Mouse (Mus musculus) adrenal gland, adult 8-10 months (tissue): ENCODE measurements at regions not wholly inside any gene's neighbourhood (a gene's known extent, or its start where the extent isn't known, plus 50 kb on each side); places are given as distances from the start of the nearest gene placed in this dataset.

Experiments
- DNase-seq: peaks from one replicate; pipeline ENCODE4 v3.0.0; 2022

DNA sequence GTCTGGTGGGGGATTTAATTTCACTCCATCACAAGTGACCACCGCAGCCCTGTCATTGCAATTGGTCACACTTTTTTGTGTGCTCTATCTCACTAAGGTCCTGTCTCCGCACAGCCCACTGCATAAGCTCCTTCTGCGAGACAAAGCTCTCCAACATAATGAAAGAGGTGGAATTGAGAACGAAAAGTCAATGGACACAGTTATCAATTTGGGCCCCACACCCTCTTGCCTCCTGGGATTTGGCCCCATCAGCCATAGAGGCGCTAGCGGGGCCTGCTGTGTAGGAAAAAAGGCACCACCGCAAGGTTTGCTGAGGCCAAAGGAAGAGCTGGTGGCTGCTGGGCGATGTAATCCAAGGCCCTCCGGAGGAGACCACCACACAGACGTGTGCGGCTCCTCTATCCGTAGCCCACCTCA is 386.3 kb upstream of the Nr2f2 start:
- no peak for DNase-seq

DNA sequence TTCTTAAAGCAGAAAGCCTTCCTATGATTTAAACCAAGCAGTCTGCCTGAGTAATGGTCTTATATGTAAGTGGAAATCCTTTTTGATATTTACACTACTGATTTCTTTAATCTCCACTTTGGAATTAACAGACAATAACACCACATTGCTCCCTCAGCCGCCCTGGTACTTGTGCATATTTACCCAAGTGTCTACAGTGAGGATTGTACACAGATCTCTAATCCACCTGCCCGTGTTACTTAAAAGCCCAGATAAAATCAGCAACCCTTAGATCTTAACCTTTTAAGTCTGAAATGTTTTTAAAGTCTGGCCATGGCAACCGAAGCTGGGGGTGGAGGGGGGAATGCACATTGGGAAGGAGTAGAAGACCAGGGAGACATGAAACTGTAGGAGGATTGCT is 382.3 kb upstream of the Nr2f2 start:
- no peak for DNase-seq

DNA sequence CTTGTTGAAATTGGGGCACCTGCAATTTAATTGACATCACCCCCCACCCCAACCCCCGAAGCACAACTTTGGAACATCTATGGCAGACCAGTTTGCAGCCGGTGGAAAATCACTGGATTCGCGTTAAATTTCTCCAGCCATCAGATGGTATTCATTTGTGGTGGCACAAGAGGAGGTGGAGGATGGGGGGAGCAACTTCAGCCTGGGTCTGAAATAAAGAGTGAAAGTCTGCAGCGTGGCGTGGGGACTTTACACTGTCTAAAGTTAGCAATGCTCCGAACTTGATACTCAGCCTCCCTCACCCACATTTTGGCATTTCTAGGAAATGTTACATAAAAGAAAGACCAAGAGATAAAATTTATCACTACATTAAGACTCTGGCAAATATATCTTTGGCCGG is 381.8 kb upstream of the Nr2f2 start:
- DNase-seq: no peak

DNA sequence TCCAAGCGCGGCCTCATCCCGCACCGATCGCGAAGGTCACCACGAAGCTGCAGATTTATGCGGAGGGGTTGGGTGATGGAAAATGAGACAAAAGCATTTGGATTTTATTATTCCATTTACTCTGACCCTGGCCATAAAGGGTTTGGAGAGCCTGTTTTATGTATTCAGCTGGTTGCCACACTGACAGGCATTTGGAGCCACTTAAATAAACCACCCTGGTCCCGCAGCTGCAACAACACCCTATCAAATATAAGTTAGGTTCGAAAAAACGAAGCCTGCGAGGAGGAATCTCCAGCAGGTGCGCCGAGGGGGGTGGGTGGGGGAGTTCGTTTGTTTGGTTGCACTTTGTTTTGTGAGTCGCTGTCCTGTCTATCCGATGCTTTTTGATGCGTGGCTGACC is 377.8 kb upstream of the Nr2f2 start:
- no peak for DNase-seq

DNA sequence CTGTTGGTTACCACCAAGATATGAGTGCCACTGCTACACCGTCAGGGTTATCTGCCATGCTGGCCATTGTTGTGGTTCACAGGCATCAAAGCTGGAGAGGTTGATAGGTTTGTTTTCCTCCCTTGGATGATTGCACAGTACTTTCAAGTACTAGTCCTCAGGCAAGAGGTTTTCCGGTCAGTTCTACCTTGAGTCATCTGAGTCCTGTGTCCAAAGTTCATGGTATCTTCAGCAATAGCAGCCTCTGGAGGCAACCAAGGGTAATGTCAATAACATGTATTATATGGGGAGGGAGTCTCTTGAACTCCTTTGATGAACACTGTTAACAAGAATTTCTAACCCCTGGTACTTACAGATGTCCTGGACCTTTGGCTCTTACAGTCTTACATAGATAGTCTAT is 369.1 kb upstream of the Nr2f2 start:
- DNase-seq: no peak

DNA sequence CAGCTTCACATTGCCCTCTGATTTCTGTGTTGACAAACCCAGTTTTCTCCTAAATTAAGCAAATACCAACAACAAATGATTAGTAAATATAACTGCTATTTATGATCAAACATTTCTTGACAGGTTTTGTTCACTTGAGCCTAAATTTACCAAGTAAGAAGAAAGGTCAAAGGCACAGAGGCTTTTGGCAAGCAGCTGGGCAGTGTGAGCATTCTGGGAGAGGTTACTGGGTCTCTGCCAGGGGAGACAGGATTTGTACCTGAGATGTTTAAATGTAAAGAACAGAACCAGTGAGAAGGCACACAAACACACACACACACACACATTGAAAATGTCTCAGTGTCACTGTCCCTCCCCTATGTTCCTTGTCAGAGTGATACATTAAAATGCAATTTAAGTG is 367.0 kb upstream of the Nr2f2 start:
- DNase-seq: no peak

DNA sequence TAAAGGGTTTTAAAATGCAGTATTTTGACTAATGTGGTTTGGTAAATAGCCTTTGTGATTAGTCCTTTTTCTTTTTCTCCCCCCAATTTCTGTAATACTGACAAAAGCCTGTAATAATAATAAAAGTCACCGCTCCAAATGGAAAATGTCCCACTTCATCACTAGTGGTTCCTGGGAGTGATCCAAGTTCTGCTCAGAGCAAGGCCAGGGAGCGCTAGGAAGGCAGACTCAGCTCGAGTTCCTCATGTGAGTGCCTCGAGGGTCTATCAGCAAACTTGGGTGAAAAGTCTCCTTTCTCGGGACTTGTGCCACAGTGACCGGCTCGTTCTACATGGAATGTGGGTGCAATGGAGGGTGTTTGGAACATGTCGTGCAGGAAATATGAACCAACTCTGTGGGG is 363.4 kb upstream of the Nr2f2 start:
- DNase-seq: no peak

DNA sequence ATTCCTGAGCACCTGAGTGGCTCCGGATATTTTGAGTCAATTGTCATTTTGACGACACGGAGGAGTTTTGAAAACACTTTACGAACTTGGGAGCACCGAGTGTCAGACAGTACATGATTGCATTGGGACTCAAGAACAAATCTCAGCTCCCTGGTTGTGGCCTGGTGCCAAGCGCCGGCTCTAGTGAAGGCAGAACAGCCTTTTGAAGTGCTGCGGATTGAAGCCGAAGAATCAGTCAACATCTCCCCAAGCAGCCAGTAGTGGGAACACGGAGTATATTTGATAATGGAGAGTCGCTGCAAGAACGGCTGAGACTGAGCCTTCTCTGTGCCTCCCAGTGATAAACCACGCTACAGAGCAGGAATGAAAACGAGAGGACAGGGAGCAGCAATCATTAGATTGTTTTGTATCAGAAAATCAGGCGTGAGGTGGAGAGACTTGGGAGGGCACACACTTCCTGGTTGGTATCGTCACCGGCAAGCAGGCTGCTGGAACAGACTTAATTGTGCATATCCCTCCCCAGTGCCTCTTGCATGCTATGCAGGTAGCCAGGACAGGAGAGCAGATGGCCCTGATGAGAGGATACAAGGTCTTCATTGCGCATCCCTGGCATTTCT is 351.7 kb upstream of the Nr2f2 start:
- peak; percentile 11 for DNase-seq

DNA sequence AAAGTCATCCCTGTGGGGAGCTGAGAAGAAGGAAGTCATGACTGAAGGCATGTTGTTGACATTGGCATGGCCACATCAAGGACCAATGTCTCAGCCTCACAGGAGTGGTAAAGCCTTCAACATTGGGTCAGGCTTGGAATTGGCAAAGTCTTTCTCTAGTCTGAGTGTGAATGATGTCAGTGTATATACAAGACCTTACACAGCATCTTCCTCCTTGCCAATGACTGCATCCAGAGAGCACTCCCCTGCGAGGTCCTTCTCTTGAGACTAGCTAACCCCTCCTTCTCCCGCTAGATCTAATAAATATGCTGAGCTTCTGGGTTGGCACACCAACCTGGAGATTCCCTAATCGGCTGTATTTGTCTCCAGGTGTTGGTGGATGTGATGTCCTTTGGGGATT is 351.1 kb upstream of the Nr2f2 start:
- DNase-seq: no peak

DNA sequence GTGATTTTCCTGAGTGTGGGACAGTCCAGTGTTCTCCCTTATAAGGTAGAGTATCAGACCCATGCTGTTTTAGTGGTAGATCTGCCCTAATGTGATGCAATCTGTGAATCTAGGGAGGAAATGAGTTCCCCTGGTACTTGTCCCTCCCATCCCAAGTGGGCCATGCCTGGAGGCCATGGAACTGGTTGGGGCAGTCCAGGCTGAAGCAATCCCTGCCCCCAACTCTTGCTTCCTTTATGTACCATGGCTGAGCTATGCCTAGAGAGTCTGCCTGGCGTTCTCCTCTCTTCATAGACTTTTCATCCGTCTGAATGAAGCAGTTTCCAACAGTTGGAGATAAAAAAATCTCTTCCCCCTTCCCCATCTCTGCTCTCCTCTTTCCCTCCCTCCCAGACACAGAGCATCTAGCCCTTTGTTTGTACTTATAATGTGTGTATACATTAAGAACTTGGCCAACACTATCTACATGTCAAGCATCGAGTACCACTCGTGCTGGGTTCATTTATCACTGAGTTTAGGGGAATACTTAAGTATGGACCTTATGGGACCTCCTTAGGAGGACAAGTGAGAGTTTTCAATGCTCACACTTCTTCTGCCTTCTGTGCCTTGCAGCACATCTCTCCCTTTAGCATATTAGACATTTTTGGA is 350.4 kb upstream of the Nr2f2 start:
- DNase-seq: no peak

DNA sequence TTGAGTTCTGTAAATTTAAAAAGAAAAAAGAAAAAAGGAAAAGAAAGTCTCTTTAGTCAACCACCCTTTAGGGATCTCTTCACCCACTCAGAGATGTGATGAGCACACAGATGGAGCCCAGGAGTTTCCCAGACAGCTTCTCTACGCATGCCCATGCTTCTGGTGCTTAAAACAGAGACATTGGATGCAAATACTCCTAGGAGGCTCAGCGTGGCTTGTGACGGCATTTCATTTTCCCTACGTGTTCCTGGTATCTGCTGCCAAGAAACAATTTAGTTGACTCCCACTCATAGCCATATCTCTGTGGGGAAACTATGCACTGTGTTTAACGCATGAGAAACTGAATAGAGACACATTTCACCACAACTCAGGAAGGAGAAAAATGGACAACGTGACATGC is 345.6 kb upstream of the Nr2f2 start:
- no peak for DNase-seq

DNA sequence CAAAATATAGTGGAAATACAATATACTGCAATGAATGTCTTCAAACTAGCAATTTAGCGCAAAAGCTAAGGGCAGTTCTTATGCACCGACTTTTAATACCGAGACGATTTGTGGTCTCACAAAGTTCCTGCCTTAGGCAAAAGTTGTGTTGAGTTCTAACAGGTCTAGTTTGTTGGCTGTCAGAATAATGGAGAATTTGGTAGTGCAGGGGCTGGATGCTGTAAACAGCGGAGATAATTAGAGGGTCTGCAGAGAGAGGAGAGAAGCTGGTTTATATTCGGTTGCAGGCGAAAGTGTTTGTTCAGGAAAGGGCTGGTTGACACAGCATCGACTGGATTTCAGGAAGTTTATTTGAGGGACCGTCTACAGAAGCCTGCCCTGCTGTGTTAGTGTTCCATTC is 339.7 kb upstream of the Nr2f2 start:
- DNase-seq: no peak

DNA sequence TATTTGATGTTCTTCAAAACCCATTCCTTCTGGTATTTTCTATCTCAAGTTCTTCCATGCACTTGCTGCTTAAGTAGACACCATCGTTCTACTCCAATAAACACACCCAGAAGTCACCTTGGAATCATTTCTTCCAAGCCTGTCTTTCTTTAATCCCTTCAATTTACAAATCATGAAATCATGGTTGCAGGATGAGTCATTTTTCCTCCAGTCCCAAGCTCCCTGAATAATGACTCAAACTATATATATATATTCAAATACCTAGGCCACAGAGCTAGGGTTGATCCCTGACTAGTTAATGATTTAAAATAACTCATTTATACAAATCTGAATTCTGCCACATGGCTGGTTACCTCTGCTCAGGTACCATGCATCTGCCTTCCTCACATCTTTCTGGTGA is 337.2 kb upstream of the Nr2f2 start:
- DNase-seq: no peak

DNA sequence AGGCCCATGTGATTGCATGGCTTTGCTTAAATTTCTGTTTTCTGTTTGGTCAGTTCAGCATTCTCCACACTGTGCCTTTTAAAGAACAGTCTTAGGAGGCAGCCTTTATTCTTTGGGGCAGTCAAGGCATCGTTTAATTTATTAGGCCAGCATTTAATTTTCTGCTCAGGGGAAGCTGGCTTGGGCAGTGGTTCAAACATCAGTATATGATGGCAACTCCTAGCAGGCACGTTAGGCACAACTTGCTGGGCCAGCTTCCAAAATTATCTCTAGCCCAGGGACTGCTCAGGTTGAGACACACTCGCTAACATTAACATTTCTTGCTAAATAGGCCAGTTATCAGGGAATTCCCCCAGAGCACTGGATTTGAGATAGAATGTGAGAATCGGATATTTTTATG is 333.9 kb upstream of the Nr2f2 start:
- no peak for DNase-seq

DNA sequence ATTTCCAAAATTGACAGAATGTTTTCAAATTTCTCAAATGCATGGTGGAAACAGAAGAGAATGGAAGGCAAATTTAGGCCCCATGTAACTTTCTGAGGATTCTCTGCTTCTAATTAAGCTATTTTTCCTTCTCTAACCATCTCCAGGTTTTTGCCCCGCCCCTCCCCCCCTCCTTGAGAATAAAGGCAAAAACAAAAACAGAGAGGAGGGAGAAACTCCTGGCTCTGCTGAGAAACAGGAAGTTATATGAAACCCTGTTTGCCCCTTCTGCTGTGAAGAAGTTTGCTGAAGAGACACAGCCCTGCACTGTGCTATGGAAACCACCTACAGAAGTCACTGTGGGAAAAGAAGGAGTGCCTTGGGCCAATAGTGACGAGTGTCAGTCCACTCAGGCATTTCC is 332.9 kb upstream of the Nr2f2 start:
- DNase-seq: no peak

DNA sequence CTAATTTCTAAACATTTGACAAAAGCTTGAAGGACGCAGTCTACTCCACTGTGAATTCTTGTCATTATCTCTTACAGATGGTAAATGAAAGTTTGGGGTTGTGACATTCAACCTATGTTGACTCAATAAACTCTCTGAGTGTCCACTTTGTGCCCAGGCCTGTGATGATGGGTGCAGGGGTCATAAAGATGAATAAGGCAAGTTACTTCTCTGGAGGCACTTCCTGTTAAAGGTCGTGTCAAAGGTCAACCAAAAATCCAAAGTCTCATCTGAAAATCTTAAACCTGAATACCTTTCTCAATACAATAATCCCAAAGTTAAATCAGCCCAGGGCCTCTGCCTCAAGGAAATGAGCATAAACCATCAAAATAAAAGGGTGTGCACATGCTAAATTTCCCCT is 332.5 kb upstream of the Nr2f2 start:
- DNase-seq: no peak

DNA sequence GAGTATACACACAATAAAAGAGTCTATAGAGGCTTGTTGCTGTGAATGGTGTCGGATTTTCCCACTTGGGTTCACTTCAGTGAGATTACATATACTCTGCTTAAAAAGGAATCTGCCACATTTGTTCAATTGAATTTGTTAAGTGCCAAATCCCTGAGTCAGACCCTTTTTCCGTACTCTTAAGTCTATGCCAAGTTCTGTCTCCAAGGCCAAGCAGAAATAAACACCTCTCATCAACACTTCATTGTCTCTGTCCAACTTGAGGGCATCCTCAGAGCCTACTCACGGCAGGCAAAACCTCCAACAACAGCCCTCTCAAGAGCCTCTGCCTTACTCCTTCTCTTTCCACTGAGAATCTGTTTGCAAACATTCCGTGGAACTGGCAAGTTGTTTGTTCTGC is 325.6 kb upstream of the Nr2f2 start:
- no peak for DNase-seq

DNA sequence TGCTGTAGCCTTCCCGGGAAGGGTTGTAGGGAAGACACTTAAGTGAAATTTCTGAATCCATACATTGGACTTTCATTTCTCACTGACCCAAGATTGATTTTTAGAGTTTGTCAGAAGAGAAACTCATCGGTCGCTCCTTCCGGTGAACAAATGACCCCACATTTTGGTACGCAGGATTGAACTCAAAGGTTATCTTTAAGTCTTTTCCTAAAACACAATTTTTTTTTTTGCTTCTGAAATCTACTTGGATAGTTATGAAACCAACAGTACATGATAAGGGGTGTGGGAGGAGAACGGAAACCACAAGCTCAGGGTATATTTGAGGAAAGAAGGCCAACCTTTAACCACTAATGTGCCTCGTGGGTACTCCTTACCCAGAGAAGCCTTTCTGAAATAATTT is 324.3 kb upstream of the Nr2f2 start:
- DNase-seq: no peak

DNA sequence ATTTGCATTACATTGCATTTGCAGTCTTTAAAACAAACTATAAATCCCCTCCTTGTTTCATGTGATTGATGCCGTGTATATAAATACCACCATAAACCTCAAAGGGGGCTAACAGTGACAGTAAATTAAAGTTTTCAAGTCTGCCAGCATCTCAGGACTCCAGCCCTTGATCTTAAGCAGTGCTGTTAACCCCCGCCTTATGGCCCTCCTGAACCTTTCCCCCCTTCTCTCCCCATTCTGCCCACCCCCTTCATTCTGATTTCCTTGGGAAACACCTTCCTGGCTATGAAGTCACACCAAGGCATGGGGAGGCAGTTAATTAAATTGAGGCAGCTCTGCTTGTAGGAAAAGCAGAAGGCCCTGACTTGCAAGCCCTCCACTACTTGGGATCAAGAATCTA is 302.5 kb upstream of the Nr2f2 start:
- no peak for DNase-seq

DNA sequence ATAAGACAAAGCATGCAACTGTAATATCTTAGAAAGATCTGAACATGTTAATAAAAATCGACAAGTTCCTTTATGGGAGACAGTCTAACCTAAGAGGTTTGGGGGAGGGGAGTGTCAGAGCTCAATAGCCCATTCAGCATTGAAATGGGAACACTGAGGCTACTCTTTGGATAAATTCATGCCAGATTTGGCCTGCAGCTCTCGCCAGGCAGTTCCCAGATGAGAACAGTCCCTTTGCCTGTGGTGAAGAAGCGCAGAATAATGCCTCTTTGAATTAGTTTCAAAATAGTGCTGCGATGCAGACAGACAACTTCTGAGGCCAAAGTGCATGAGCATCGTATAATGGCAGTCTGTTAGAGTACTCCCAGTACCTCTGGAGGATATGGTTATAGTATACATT is 293.6 kb upstream of the Nr2f2 start:
- no peak for DNase-seq

DNA sequence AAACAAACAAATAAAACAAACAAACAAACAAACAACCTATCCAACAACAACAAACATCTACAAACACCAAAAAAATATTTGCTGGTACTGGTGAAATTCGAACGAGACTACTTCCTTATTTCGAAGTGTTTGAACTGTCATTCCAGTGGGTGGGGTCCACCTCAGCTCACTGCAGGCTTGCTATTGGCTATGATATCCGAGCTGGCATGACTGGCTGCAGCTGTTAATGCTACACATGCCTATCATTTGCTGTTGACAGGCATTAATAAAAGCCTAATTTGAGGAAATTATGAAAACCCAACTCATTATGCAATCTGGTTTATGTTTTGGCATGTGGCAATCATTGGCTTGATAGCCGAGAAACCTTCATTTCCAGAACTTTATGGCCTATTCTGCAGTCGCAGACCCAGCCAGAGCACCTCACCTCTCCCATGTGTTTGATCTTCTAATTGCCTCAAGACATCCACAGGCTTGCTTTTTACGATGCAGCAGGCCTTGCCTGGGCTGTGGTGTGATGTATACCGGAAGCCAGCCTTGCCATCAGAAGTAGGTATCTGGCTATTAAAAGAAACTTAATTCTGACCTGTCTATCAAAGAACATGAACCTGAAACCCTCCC is 283.3 kb upstream of the Nr2f2 start:
- no peak for DNase-seq

DNA sequence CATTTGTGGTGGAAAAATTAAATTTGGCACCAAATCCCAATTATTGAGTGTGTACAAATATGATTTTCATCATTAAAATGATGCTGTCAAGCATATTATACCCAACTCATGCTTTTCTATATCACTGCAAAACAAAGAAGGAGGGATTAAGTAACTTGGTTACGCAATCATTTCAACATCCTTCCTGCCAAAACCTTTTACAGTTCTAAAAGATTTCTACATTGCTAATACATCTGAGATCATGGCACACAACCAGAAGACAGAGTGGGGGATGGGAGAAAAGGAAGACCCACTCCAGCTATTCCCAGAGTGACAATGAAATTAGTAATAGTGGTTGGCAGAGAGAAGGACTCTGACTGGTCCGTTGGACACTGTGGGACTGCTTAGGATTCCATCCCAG is 280.3 kb upstream of the Nr2f2 start:
- no peak for DNase-seq

DNA sequence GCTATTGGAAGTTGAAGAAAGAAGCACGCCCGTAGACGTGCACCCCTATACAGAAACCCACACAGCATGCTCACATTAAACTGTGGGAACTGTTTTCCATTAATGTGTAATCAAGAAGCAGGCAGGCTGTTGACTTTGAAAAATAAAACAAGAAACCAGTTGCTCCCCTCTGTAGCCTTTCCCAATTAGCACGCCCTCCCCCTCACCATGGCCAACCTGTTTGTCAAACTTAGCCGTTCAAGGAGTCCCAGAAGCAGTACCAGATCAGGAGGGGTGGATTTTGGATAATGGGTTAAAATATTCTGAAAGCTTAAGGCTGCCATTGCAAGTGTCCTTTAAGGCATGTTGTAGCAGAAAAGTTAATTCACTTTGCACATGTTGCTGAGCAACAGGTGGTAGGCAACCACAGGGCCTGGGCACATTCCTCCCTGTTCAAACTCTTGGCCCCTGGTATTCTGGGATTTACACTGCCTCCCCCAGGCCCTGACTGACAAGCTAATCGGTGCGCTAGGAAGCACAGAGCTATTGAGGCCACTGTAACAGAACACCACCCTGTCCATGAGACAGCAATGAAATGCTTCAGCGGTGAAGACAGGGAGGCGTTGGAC is 277.3 kb upstream of the Nr2f2 start:
- no peak for DNase-seq

DNA sequence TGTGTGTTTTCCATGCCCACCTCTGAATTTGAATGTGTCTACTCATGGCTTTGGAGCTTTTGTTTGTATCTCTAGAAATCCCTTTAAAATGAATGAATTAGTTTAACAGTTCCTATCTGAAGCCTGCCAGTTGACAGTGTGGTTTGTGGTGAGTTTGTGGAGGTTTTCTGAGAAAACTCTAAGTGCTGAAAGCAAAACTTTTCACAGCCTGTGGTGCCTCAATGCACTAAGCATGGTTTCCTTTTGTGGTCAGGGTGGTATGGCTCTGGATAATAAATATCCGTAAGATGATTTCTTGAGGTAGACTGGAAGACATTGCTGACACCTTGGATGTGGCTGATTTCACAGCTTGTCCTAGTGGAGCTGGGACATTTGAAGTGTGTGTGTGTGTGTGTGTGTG is 276.5 kb upstream of the Nr2f2 start:
- DNase-seq: no peak
